Mouse (Mus musculus) frontal cortex, adult 2 months (tissue): ENCODE measurements around the gene Zbtb8b. TPM values are rescaled to one million over a fixed set of nuclear protein-coding genes. Genes with fewer than 3 reads are reported as not detected.
"Not testable (repeated sequence)": the region's sequence is repeated elsewhere in the genome, so short reads cannot be mapped to it uniquely, and the experiment has no call there.

Experiments used
- DNase-seq, 2 experiments: peaks; one replicate each; pipeline ENCODE4 v3.0.0; 2022; ENCODE audit warnings: low spot score in 1 of 2; ENCODE audit errors: extremely low spot score in 1 of 2
- polyA plus RNA-seq: library from polyadenylated mRNA; depleted of rRNA; stranded (reverse); fragments of >200 nt; gene quantifications from 2 replicates; pipeline ENCODE4 v1.2.3, GENCODE M21; 2012; rRNA removed

Zbtb8b gene
- polyA plus RNA-seq, result 2.0 and 2.6 TPM in 2 replicates

- DNase-seq, result peak; percentile 79 to 89
These were observed at the start of gene Zbtb8b for GRCm38 (mm10) chr4:129440340-129441063. TSS of gene Zbtb8b (minus strand) at chr4:129440853.

- no peak for DNase-seq
These were observed 40.4 kb upstream of the Zbtb8b start for GRCm38 (mm10) chr4:129481090-129481489.

GRCm38 (mm10) chr4:129479863-129480262 is 39.2 kb upstream of the Zbtb8b start:
- DNase-seq, result no peak

- DNase-seq, result no peak
These were observed 35.4 kb upstream of the Zbtb8b start for GRCm38 (mm10) chr4:129476047-129476446.

GRCm38 (mm10) chr4:129464286-129464815 is 23.7 kb upstream of the Zbtb8b start:
- no peak for DNase-seq

GRCm38 (mm10) chr4:129463097-129464059 is 22.7 kb upstream of the Zbtb8b start:
- DNase-seq, result no peak

GRCm38 (mm10) chr4:129462118-129462517 is 21.5 kb upstream of the Zbtb8b start:
- DNase-seq, result no peak

GRCm38 (mm10) chr4:129461183-129461960 is 20.7 kb upstream of the Zbtb8b start, which contains the start of gene Bsdc1:
TSS of gene Bsdc1 (plus strand) at chr4:129461581.
- peak; percentile 100 for DNase-seq

- DNase-seq, result no peak
These were observed 20.2 kb upstream of the Zbtb8b start for GRCm38 (mm10) chr4:129460827-129461182.

GRCm38 (mm10) chr4:129459726-129460125 is 19.1 kb upstream of the Zbtb8b start:
- DNase-seq, result no peak

- DNase-seq, result not testable (repeated sequence)
These were observed 16.7 kb upstream of the Zbtb8b start for GRCm38 (mm10) chr4:129457311-129457710.

GRCm38 (mm10) chr4:129456126-129456525 is 15.5 kb upstream of the Zbtb8b start:
- DNase-seq, result no peak

GRCm38 (mm10) chr4:129455265-129455664 is 14.6 kb upstream of the Zbtb8b start:
- DNase-seq, result peak; percentile 40 to 89

GRCm38 (mm10) chr4:129451471-129452169 is 11.0 kb upstream of the Zbtb8b start:
- no peak for DNase-seq

GRCm38 (mm10) chr4:129450851-129451250 is 10.2 kb upstream of the Zbtb8b start:
- DNase-seq, result no peak

GRCm38 (mm10) chr4:129448713-129449112 is 8.1 kb upstream of the Zbtb8b start:
- no peak for DNase-seq

GRCm38 (mm10) chr4:129447778-129448563 is 7.3 kb upstream of the Zbtb8b start:
- no peak for DNase-seq

GRCm38 (mm10) chr4:129447360-129447759 is 6.7 kb upstream of the Zbtb8b start:
- no peak for DNase-seq

GRCm38 (mm10) chr4:129441145-129441544 is 492 bp upstream of the Zbtb8b start:
- DNase-seq, result no peak
